10 mouse cellular contexts compared by ENCODE assay signal in the genomic region with DNA sequence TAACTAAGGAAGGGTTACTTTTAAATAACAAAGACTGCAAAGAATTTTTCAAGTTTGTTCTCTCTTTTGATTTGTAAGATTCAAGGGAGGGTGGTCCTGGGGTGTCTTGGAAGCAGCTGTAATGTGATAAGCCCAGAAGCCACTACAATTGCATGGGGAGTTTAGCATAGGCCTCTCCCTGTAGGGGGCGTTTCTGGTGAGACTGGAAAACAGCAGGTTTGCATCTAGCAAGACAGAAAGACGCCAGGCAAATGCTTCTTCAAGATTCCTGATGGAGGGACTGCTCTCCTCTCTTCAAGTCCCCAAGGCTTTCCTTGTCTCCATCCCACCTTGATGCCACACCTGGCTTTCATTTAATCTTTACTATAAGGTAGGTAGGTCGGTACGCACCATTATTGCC.
DNase-seq lines count a peak whose midpoint lies in the region; ATAC-seq and TF ChIP-seq lines count a peak whose summit lies in the region.
"Had no signal": no experiment of that assay in that cellular context is flagged by ENCODE, and none has a peak within 500 bp of the region (broad histone marks: within the 10 kb centered on the region; RNA-seq: fewer than 3 reads in every experiment).

No protein-coding gene starts in this region.

- TF ChIP-seq EP300 in liver, postnatal 0 days (IDR thresholded peaks at IDR 0.05; ENCODE audit: low read depth) = no peak

- peak; percentile 23; the same call in 1 of the 2 replicates for TF ChIP-seq CTCF in liver, postnatal 0 days (IDR thresholded peaks at IDR 0.05; ENCODE audit: low read depth)
- no peak for TF ChIP-seq CTCF in cerebellum, adult 2 months (IDR thresholded peaks at IDR 0.05; ENCODE audit: borderline replicate concordance, insufficient read depth, low read depth, low read length)

- no peaks in the 10 kb centered on the region for H3K4me1 ChIP-seq in liver, postnatal 0 days (ENCODE audit: insufficient read depth)
- H3K4me1 ChIP-seq in liver, embryonic 12.5 days = no peaks in the 10 kb centered on the region
- no peaks in the 10 kb centered on the region for H3K4me1 ChIP-seq in cerebellum, adult 2 months (ENCODE audit: control insufficient read depth, insufficient read depth, low read length)
- no peaks in the 10 kb centered on the region for H3K4me1 ChIP-seq in hindbrain, embryonic 11.5 days (replicated peaks; ENCODE audit: control insufficient read depth, insufficient read depth, low read length)
- H3K4me1 ChIP-seq in neural tube, embryonic 13.5 days (replicated peaks) = peaks cover 28% of the 10 kb centered on the region

- H3K27ac ChIP-seq in liver, postnatal 0 days (ENCODE audit: low read depth) = no peak overlapping the region
- H3K27ac ChIP-seq in liver, embryonic 12.5 days = no peak overlapping the region
- H3K27ac ChIP-seq in cerebellum, adult 2 months (ENCODE audit: insufficient read depth, low read length) = no peak overlapping the region
- peak overlapping the region; percentile 82 for H3K27ac ChIP-seq in hindbrain, embryonic 11.5 days (ENCODE audit: low read depth, low read length)
- peak overlapping the region; percentile 93 for H3K27ac ChIP-seq in neural tube, embryonic 13.5 days (replicated peaks)
- H3K27ac ChIP-seq: lung, embryonic 15.5 days had no signal

- no peak overlapping the region for H3K4me2 ChIP-seq in liver, postnatal 0 days (ENCODE audit: low read depth, low read length)
- H3K4me2 ChIP-seq in liver, embryonic 12.5 days = no peak overlapping the region
- 0 out of 2 replicates have a peak overlapping the region, but pooled peaks have one; percentile 3 for H3K4me2 ChIP-seq in hindbrain, embryonic 11.5 days (replicated peaks; ENCODE audit: low read depth, low read length)
- H3K4me2 ChIP-seq in neural tube, embryonic 13.5 days = peak overlapping the region; percentile 42

- no peak overlapping the region for H3K4me3 ChIP-seq in liver, postnatal 0 days (ENCODE audit: low read depth, low read length)
- H3K4me3 ChIP-seq in liver, embryonic 12.5 days = no peak overlapping the region
- no peak overlapping the region for H3K4me3 ChIP-seq in cerebellum, adult 2 months (replicated peaks; ENCODE audit: insufficient read depth, low read depth, low read length)
- H3K4me3 ChIP-seq in hindbrain, embryonic 11.5 days (ENCODE audit: low read depth, low read length) = no peak overlapping the region
- peak overlapping the region; percentile 5; the same call in 1 of the 2 replicates for H3K4me3 ChIP-seq in neural tube, embryonic 13.5 days
- H3K4me3 ChIP-seq: lung, embryonic 15.5 days had no signal

- no peak overlapping the region for H3K9ac ChIP-seq in liver, postnatal 0 days (replicated peaks)
- no peak overlapping the region for H3K9ac ChIP-seq in liver, embryonic 12.5 days
- no peak overlapping the region for H3K9ac ChIP-seq in hindbrain, embryonic 11.5 days (ENCODE audit: low read depth, low read length)
- 0 out of 2 replicates have a peak overlapping the region, but pooled peaks have one; percentile 2 for H3K9ac ChIP-seq in neural tube, embryonic 13.5 days
- H3K9ac ChIP-seq: lung, embryonic 15.5 days had no signal

- no peaks in the 10 kb centered on the region for H3K9me3 ChIP-seq in liver, postnatal 0 days (ENCODE audit: low read length)
- no peaks in the 10 kb centered on the region for H3K9me3 ChIP-seq in liver, embryonic 12.5 days (replicated peaks)
- no peaks in the 10 kb centered on the region for H3K9me3 ChIP-seq in hindbrain, embryonic 11.5 days (ENCODE audit: control insufficient read depth, low read length)
- no peaks in the 10 kb centered on the region for H3K9me3 ChIP-seq in neural tube, embryonic 13.5 days
- H3K9me3 ChIP-seq: lung, embryonic 15.5 days had no signal

- DNase-seq in liver, postnatal 0 days = no peak
- DNase-seq in cerebellum, adult 2 months = peak; percentile 13 to 20
- DNase-seq in hindbrain, embryonic 11.5 days (ENCODE audit: low spot score) = peak; percentile 43
- no peak for DNase-seq in frontal cortex, postnatal 36 days (ENCODE audit: low spot score in 2 of 2)

- H3K27me3 ChIP-seq in liver, postnatal 0 days (ENCODE audit: insufficient read depth, low read length) = no peaks in the 10 kb centered on the region
- no peaks in the 10 kb centered on the region for H3K27me3 ChIP-seq in liver, embryonic 12.5 days (replicated peaks)
- no peaks in the 10 kb centered on the region for H3K27me3 ChIP-seq in cerebellum, adult 2 months (ENCODE audit: control insufficient read depth, insufficient read depth, low read length)
- no peaks in the 10 kb centered on the region for H3K27me3 ChIP-seq in hindbrain, embryonic 11.5 days (ENCODE audit: control insufficient read depth, insufficient read depth, low read length)
- no peaks in the 10 kb centered on the region for H3K27me3 ChIP-seq in neural tube, embryonic 13.5 days
- H3K27me3 ChIP-seq: lung, embryonic 15.5 days; Patski had no signal

- no peak for TF ChIP-seq POLR2A in cerebellum, adult 2 months (IDR thresholded peaks at IDR 0.05; ENCODE audit: borderline replicate concordance, insufficient read depth, low read length)

- WGBS in liver, postnatal 0 days (ENCODE audit: insufficient replicate concordance) = 47% methylated on average over 4 of the region's 4 CpGs
- 35% methylated on average over 4 of the region's 4 CpGs for WGBS in liver, embryonic 12.5 days (ENCODE audit: insufficient replicate concordance)
- 34% methylated on average over 4 of the region's 4 CpGs for WGBS in cerebellum, adult 2 months
- WGBS in hindbrain, embryonic 11.5 days = 25% methylated on average over 4 of the region's 4 CpGs
- 33% methylated on average over 4 of the region's 4 CpGs for WGBS in neural tube, embryonic 13.5 days

- no peak for ATAC-seq in liver, postnatal 0 days
- no peak for ATAC-seq in liver, embryonic 12.5 days
- no peak for ATAC-seq in hindbrain, embryonic 11.5 days (ENCODE audit: low FRiP score)
- no peak for ATAC-seq in neural tube, embryonic 13.5 days (ENCODE audit: low read depth)
- no peak for ATAC-seq in monocyte, adult 5-6 weeks (replicated peaks; ENCODE audit: insufficient number of reproducible peaks, low FRiP score, low TSS enrichment, poor library complexity, severe bottlenecking)
- ATAC-seq: inflammation-experienced regulatory T-cells, adult 6 months; Patski had no signal

- no peaks in the 10 kb centered on the region for H3K36me3 ChIP-seq in liver, postnatal 0 days (replicated peaks; ENCODE audit: insufficient read depth, low read length)
- no peaks in the 10 kb centered on the region for H3K36me3 ChIP-seq in liver, embryonic 12.5 days
- no peaks in the 10 kb centered on the region for H3K36me3 ChIP-seq in hindbrain, embryonic 11.5 days (ENCODE audit: control insufficient read depth, insufficient read depth, low read length)
- H3K36me3 ChIP-seq in neural tube, embryonic 13.5 days = no peaks in the 10 kb centered on the region
- H3K36me3 ChIP-seq: lung, embryonic 15.5 days had no signal

Comparison
In these comparisons a context has a peak if more than half of its experiments do, and no peak if none do; other contexts are left out.
1. DNase-seq: peak in cerebellum, adult 2 months (2 of 2) and hindbrain, embryonic 11.5 days (single experiment); none in liver, postnatal 0 days (single experiment) and frontal cortex, postnatal 36 days (0 of 2).
2. H3K27ac ChIP-seq: peak in hindbrain, embryonic 11.5 days (single experiment) and neural tube, embryonic 13.5 days (single experiment); none in liver, postnatal 0 days (single experiment), liver, embryonic 12.5 days (single experiment) and cerebellum, adult 2 months (single experiment).
3. H3K4me2 ChIP-seq: peak in hindbrain, embryonic 11.5 days (single experiment) and neural tube, embryonic 13.5 days (single experiment); none in liver, postnatal 0 days (single experiment) and liver, embryonic 12.5 days (single experiment).